Mouse (Mus musculus) lung, embryonic 14.5 days (tissue): ENCODE results near the gene Nog. TPM values are rescaled to one million over a fixed set of nuclear protein-coding genes. Genes with fewer than 3 reads are reported as not detected.

Source experiments
- ATAC-seq: fragments of 200-750 bp; cut with Nextera tagmentation; 2 replicates; pipeline ENCODE4 v1.8.0; 2017; ENCODE audit warnings: mild to moderate bottlenecking, moderate TSS enrichment, moderate library complexity; ENCODE audit not compliant: insufficient read depth
- DNase-seq: peaks from one replicate; pipeline ENCODE4 v3.0.0-alpha.2; 2015
- H3K27ac ChIP-seq: fragments of 300-500 bp; sonication (generic); 2 replicates; pipeline ENCODE4 v1.5.1; 2014; ENCODE audit warnings: low read depth, mild to moderate bottlenecking, moderate library complexity
- H3K27me3 ChIP-seq: fragments of 300-500 bp; sonication (generic); 2 replicates; pipeline ENCODE4 v1.6.1; 2014; ENCODE audit warnings: low read length, control low read depth; ENCODE audit not compliant: insufficient read depth
- H3K36me3 ChIP-seq: fragments of 300-500 bp; sonication (generic); 2 replicates; pipeline ENCODE4 v1.6.1; 2014; ENCODE audit warnings: control low read depth; ENCODE audit not compliant: insufficient read depth
- H3K4me1 ChIP-seq: fragments of 300-500 bp; sonication (generic); 2 replicates; pipeline ENCODE4 v1.6.1; 2014; ENCODE audit warnings: antibody characterized with exemption, control low read depth; ENCODE audit not compliant: insufficient read depth
- H3K4me2 ChIP-seq: fragments of 300-500 bp; sonication (generic); 2 replicates; pipeline ENCODE4 v1.6.1; 2014; ENCODE audit warnings: mild to moderate bottlenecking
- H3K4me3 ChIP-seq: fragments of 300-500 bp; sonication (generic); 2 replicates; pipeline ENCODE4 v1.5.1; 2014; ENCODE audit warnings: low read depth, low read length
- H3K9ac ChIP-seq: fragments of 300-500 bp; sonication (generic); 2 replicates; pipeline ENCODE4 v1.6.1; 2014
- H3K9me3 ChIP-seq: fragments of 300-500 bp; sonication (generic); 2 replicates; pipeline ENCODE4 v1.6.1; 2016; ENCODE audit warnings: low read depth, low read length, control low read depth
- CTCF ChIP-seq: IDR thresholded peaks from 2 replicates; pipeline ENCODE4 v1.5.1; 2016; ENCODE audit warnings: antibody characterized with exemption, low read depth
- WGBS: fragments of 180-500 bp; shearing (Covaris S2); extraction: QIAGEN DNeasy Blood & Tissue Kit; methylation state at CpG from one replicate; pipeline ENCODE4 v1.1.7; 2014; 5-methylcytosine and 5-hydroxymethylcytosine counted together
- polyA plus RNA-seq: library from polyadenylated mRNA; unstranded; fragments of >200 nt; fragmentation: Nextera tagmentation; extraction: Ambion mirVana; gene quantifications from 2 replicates; pipeline ENCODE4 v1.2.1, GENCODE M21; 2014

The Nog gene
- polyA plus RNA-seq, 1 experiment from 2014 or later: 2.8 TPM

GRCm38 (mm10) chr11:89318324-89318723, 16.2 kb upstream of the Nog start:
- no peaks in the 10 kb centered on the region for H3K9me3 ChIP-seq

GRCm38 (mm10) chr11:89317757-89318156, 15.6 kb upstream of the Nog start:
- Histone ChIP-seq H3K4me1 (0 out of 2 replicates have a peak, but pooled peaks cover 3% of the 10 kb centered on the region), H3K9me3 (no peaks in the 10 kb centered on the region), H3K27ac (no peak overlapping the region), H3K9ac (no peak overlapping the region), H3K27me3 (no peaks in the 10 kb centered on the region), H3K36me3 (no peaks in the 10 kb centered on the region), H3K4me3 (no peak overlapping the region), H3K4me2 (no peak overlapping the region)
- no peak for ATAC-seq
- TF ChIP-seq CTCF: no peak
- WGBS: 69% methylated on average over 3 of the region's 3 CpGs
- no peak for DNase-seq

More at GRCm38 (mm10) chr11:89318324-89318723, 16.2 kb upstream of the Nog start:
- Histone ChIP-seq H3K36me3 (no peaks in the 10 kb centered on the region), H3K9ac (no peak overlapping the region), H3K4me3 (no peak overlapping the region), H3K4me2 (0 out of 2 replicates have a peak overlapping the region, but pooled peaks have one; percentile 16), H3K27ac (no peak overlapping the region), H3K4me1 (0 out of 2 replicates have a peak, but pooled peaks cover 3% of the 10 kb centered on the region), H3K27me3 (no peaks in the 10 kb centered on the region)
- ATAC-seq (peak; percentile 51; the same call in 1 of the 2 replicates), DNase-seq (no peak)
- 22% methylated on average over 8 of the region's 8 CpGs for WGBS
- TF ChIP-seq CTCF: no peak

GRCm38 (mm10) chr11:89314374-89314773, 12.2 kb upstream of the Nog start:
- no peak for TF ChIP-seq CTCF
- Histone ChIP-seq H3K27ac (no peak overlapping the region), H3K4me1 (0 out of 2 replicates have a peak, but pooled peaks cover 8% of the 10 kb centered on the region), H3K4me2 (no peak overlapping the region), H3K9me3 (no peaks in the 10 kb centered on the region), H3K9ac (no peak overlapping the region), H3K27me3 (no peaks in the 10 kb centered on the region), H3K4me3 (no peak overlapping the region), H3K36me3 (no peaks in the 10 kb centered on the region)
- whole genome bisulfite sequencing: 34% methylated on average over 5 of the region's 5 CpGs
- ATAC-seq (no peak), DNase-seq (no peak)

GRCm38 (mm10) chr11:89312378-89312777, 10.2 kb upstream of the Nog start:
- H3K4me3 ChIP-seq: no peak overlapping the region
- no peaks in the 10 kb centered on the region for H3K36me3 ChIP-seq
- H3K9ac ChIP-seq: no peak overlapping the region
- peak overlapping the region; percentile 15; the same call in 1 of the 2 replicates for H3K27ac ChIP-seq
- 0 out of 2 replicates have a peak, but pooled peaks cover 4% of the 10 kb centered on the region for H3K4me1 ChIP-seq
- WGBS: 12% methylated on average over 3 of the region's 3 CpGs
- peak; percentile 51 for DNase-seq
- H3K27me3 ChIP-seq: no peaks in the 10 kb centered on the region
- ATAC-seq: no peak
- no peaks in the 10 kb centered on the region for H3K9me3 ChIP-seq
- H3K4me2 ChIP-seq: no peak overlapping the region; the same call in 1 of the 2 replicates
- TF ChIP-seq CTCF: no peak

GRCm38 (mm10) chr11:89310217-89310616, 8.1 kb upstream of the Nog start:
- no peak for ATAC-seq
- Histone ChIP-seq H3K4me2 (no peak overlapping the region), H3K27ac (no peak overlapping the region), H3K9me3 (no peaks in the 10 kb centered on the region), H3K4me3 (no peak overlapping the region), H3K36me3 (no peaks in the 10 kb centered on the region), H3K4me1 (0 out of 2 replicates have a peak, but pooled peaks cover 4% of the 10 kb centered on the region), H3K27me3 (no peaks in the 10 kb centered on the region), H3K9ac (no peak overlapping the region)
- WGBS: 61% methylated on average over 11 of the region's 11 CpGs
- DNase-seq: no peak
- TF ChIP-seq CTCF: no peak

- peak overlapping the region; percentile 81 for H3K4me2 ChIP-seq
- DNase-seq (peak; percentile 94), ATAC-seq (peak; percentile 69)
- no peaks in the 10 kb centered on the region for H3K36me3 ChIP-seq
- TF ChIP-seq CTCF: peak; percentile 99
- H3K9me3 ChIP-seq: no peaks in the 10 kb centered on the region
- 1% methylated on average over 15 of the region's 16 CpGs for WGBS
- H3K27me3 ChIP-seq: peaks cover 27% of the 10 kb centered on the region
- peaks cover 7% of the 10 kb centered on the region for H3K4me1 ChIP-seq
- H3K27ac ChIP-seq: no peak overlapping the region
- no peak overlapping the region for H3K9ac ChIP-seq
- peak overlapping the region; percentile 57 for H3K4me3 ChIP-seq
Measured at GRCm38 (mm10) chr11:89303421-89303820, 1.3 kb upstream of the Nog start.

GRCm38 (mm10) chr11:89302816-89303180, 666 bp upstream of the Nog start:
- H3K4me2 ChIP-seq: peak overlapping the region; percentile 81
- no peaks in the 10 kb centered on the region for H3K9me3 ChIP-seq
- peaks cover 27% of the 10 kb centered on the region for H3K27me3 ChIP-seq
- peak; percentile 61 for ATAC-seq
- TF ChIP-seq CTCF: no peak
- peak overlapping the region; percentile 70 for H3K27ac ChIP-seq
- H3K4me1 ChIP-seq: peaks cover 8% of the 10 kb centered on the region
- WGBS: 0% methylated on average over 20 of the region's 29 CpGs
- no peaks in the 10 kb centered on the region for H3K36me3 ChIP-seq
- peak; percentile 82 for DNase-seq
- peak overlapping the region; percentile 57 for H3K4me3 ChIP-seq
- peak overlapping the region; percentile 55 for H3K9ac ChIP-seq
